ENCODE assay signal across 8 mouse cellular contexts in genomic region chr1:121528399-121528720, GRCm38 (mm10). TPM values are rescaled to one million over a fixed set of nuclear protein-coding genes. Genes with fewer than 3 reads are reported as not detected.
DNase-seq lines count a peak whose midpoint lies in the region; ATAC-seq and TF ChIP-seq lines count a peak whose summit lies in the region.
"Had no signal": no experiment of that assay in that cellular context is flagged by ENCODE, and none has a peak within 500 bp of the region (broad histone marks: within the 10 kb centered on the region; RNA-seq: fewer than 3 reads in every experiment).

Htr5b (minus strand) TSS chr1:121528465.

- H3K27ac ChIP-seq in embryonic facial prominence, embryonic 12.5 days, result no peak within 1 kb of the TSS
- no peak within 1 kb of the TSS for H3K27ac ChIP-seq in hindbrain, embryonic 14.5 days
- no peak within 1 kb of the TSS for H3K27ac ChIP-seq in liver, embryonic 16.5 days (ENCODE audit: low read length)
- H3K27ac ChIP-seq in stomach, postnatal 0 days (replicated peaks), result no peak within 1 kb of the TSS

- TF ChIP-seq EP300 in stomach, postnatal 0 days (optimal IDR thresholded peaks at IDR 0.05), result no peak

- peak; percentile 85 for ATAC-seq in embryonic facial prominence, embryonic 12.5 days (ENCODE audit: insufficient number of reproducible peaks, insufficient read depth, low FRiP score, low TSS enrichment)
- ATAC-seq in hindbrain, embryonic 14.5 days (ENCODE audit: low FRiP score), result peak; percentile 86
- no peak for ATAC-seq in liver, embryonic 16.5 days (ENCODE audit: low read depth)
- no peak; the same call in 1 of the 2 replicates for ATAC-seq in stomach, postnatal 0 days (ENCODE audit: low FRiP score, low TSS enrichment)

- peaks cover 7% of the 10 kb centered on the region; the same call in 1 of the 2 replicates for H3K4me1 ChIP-seq in embryonic facial prominence, embryonic 12.5 days
- H3K4me1 ChIP-seq in hindbrain, embryonic 14.5 days (replicated peaks; ENCODE audit: control insufficient read depth, insufficient read depth, low read length), result peaks cover 15% of the 10 kb centered on the region
- no peaks in the 10 kb centered on the region for H3K4me1 ChIP-seq in liver, embryonic 16.5 days (ENCODE audit: control insufficient read depth, low read depth, low read length)
- H3K4me1 ChIP-seq in stomach, postnatal 0 days (replicated peaks; ENCODE audit: control insufficient read depth, insufficient read depth), result 0 out of 2 replicates have a peak, but pooled peaks cover 3% of the 10 kb centered on the region

- H3K36me3 ChIP-seq in embryonic facial prominence, embryonic 12.5 days, result no peaks in the 10 kb centered on the region
- H3K36me3 ChIP-seq in hindbrain, embryonic 14.5 days (replicated peaks; ENCODE audit: control insufficient read depth, insufficient read depth), result no peaks in the 10 kb centered on the region
- H3K36me3 ChIP-seq in liver, embryonic 16.5 days (ENCODE audit: control insufficient read depth, insufficient read depth), result no peaks in the 10 kb centered on the region
- H3K36me3 ChIP-seq in stomach, postnatal 0 days (ENCODE audit: control insufficient read depth, insufficient read depth, low read length), result no peaks in the 10 kb centered on the region

- H3K9ac ChIP-seq in embryonic facial prominence, embryonic 12.5 days, result no peak within 1 kb of the TSS
- peak within 1 kb of the TSS; percentile 40; the same call in 1 of the 2 replicates for H3K9ac ChIP-seq in hindbrain, embryonic 14.5 days
- H3K9ac ChIP-seq in liver, embryonic 16.5 days (ENCODE audit: low read depth, low read length), result no peak within 1 kb of the TSS
- H3K9ac ChIP-seq in stomach, postnatal 0 days (ENCODE audit: low read length), result no peak within 1 kb of the TSS

- peak within 1 kb of the TSS; percentile 64 for H3K4me2 ChIP-seq in embryonic facial prominence, embryonic 12.5 days (replicated peaks)
- H3K4me2 ChIP-seq in hindbrain, embryonic 14.5 days (replicated peaks), result peak within 1 kb of the TSS; percentile 62
- H3K4me2 ChIP-seq in liver, embryonic 16.5 days (ENCODE audit: low read depth, low read length), result peak within 1 kb of the TSS; percentile 24
- peak within 1 kb of the TSS; percentile 38 for H3K4me2 ChIP-seq in stomach, postnatal 0 days (replicated peaks; ENCODE audit: low read depth)

- H3K27me3 ChIP-seq in embryonic facial prominence, embryonic 12.5 days, result peaks cover 31% of the 10 kb centered on the region
- H3K27me3 ChIP-seq in hindbrain, embryonic 14.5 days (ENCODE audit: control insufficient read depth, insufficient read depth, low read length), result peaks cover 28% of the 10 kb centered on the region
- peaks cover 18% of the 10 kb centered on the region for H3K27me3 ChIP-seq in liver, embryonic 16.5 days (ENCODE audit: control insufficient read depth, insufficient read depth, low read depth, low read length)
- H3K27me3 ChIP-seq in stomach, postnatal 0 days (ENCODE audit: control insufficient read depth, insufficient read depth, low read length), result peaks cover 5% of the 10 kb centered on the region; the same call in 1 of the 2 replicates

- no peaks in the 10 kb centered on the region for H3K9me3 ChIP-seq in embryonic facial prominence, embryonic 12.5 days
- H3K9me3 ChIP-seq in hindbrain, embryonic 14.5 days (ENCODE audit: control insufficient read depth, low read length), result no peaks in the 10 kb centered on the region
- H3K9me3 ChIP-seq in liver, embryonic 16.5 days (replicated peaks; ENCODE audit: control insufficient read depth, low read length), result no peaks in the 10 kb centered on the region
- no peaks in the 10 kb centered on the region for H3K9me3 ChIP-seq in stomach, postnatal 0 days (ENCODE audit: control insufficient read depth, low read length)

- no peak for TF ChIP-seq CTCF in stomach, postnatal 0 days (IDR thresholded peaks at IDR 0.05; ENCODE audit: low read depth)

- 3% methylated on average over 11 of the region's 11 CpGs for WGBS in embryonic facial prominence, embryonic 12.5 days
- WGBS in hindbrain, embryonic 14.5 days, result 2% methylated on average over 11 of the region's 11 CpGs
- WGBS in liver, embryonic 16.5 days (ENCODE audit: insufficient replicate concordance), result 4% methylated on average over 11 of the region's 11 CpGs
- WGBS in stomach, postnatal 0 days, result 5% methylated on average over 11 of the region's 11 CpGs

- H3K4me3 ChIP-seq in embryonic facial prominence, embryonic 12.5 days, result peak within 1 kb of the TSS; percentile 33
- peak within 1 kb of the TSS; percentile 29 for H3K4me3 ChIP-seq in hindbrain, embryonic 14.5 days (replicated peaks; ENCODE audit: low read length)
- H3K4me3 ChIP-seq in liver, embryonic 16.5 days (ENCODE audit: low read depth, low read length), result no peak within 1 kb of the TSS
- H3K4me3 ChIP-seq in stomach, postnatal 0 days (ENCODE audit: low read depth, low read length), result peak within 1 kb of the TSS; percentile 17

- peak; percentile 21 to 31 for DNase-seq in left cerebral cortex, adult 18-20 months (ENCODE audit: low spot score in 2 of 2)
- no peak for DNase-seq in left cerebral cortex, adult 11 months (ENCODE audit: low spot score)
- peak; percentile 33 for DNase-seq in hindbrain, embryonic 14.5 days (ENCODE audit: low spot score)
- DNase-seq in stomach, postnatal 0 days (ENCODE audit: low spot score), result peak; percentile 20
- DNase-seq in ovary, adult 18-20 months (ENCODE audit: low spot score), result no peak

RNA-seq across cellular contexts. Expression of gene Htr5b, which starts in this region (rescaled TPM):
- total RNA-seq in left cerebral cortex, adult 18-20 months (2021), result 1 to 10 TPM; 1.6 to 3.3 TPM
- 0.27 and 0.35 TPM in 2 replicates for polyA plus RNA-seq in embryonic facial prominence, embryonic 12.5 days (2016; fragmentation: Nextera tagmentation; extraction: Ambion mirVana)
- 1.2 and 2.5 TPM in 2 replicates for polyA plus RNA-seq in hindbrain, embryonic 14.5 days (2014; fragmentation: Nextera tagmentation; extraction: Ambion mirVana)
- polyA plus RNA-seq in liver, embryonic 16.5 days (2015; fragmentation: Nextera tagmentation; extraction: Ambion mirVana), result not detected in 2 replicates
- 0.05 and 0.10 TPM in 2 replicates for polyA plus RNA-seq in stomach, postnatal 0 days (2015; fragmentation: Nextera tagmentation; extraction: Ambion mirVana)
- total RNA-seq: neutrophil, adult 5-6 weeks had no signal

Comparison
In these comparisons a context has a peak if more than half of its experiments do, and no peak if none do; other contexts are left out.
1. DNase-seq: peak in left cerebral cortex, adult 18-20 months (2 of 2) and hindbrain, embryonic 14.5 days (single experiment); none in left cerebral cortex, adult 11 months (single experiment) and ovary, adult 18-20 months (single experiment).
2. Peak in ATAC-seq, H3K4me3 ChIP-seq and H3K4me2 ChIP-seq in embryonic facial prominence, embryonic 12.5 days; RNA of the gene not detected or under 1 TPM.
3. Peak in DNase-seq, H3K4me3 ChIP-seq and H3K4me2 ChIP-seq in stomach, postnatal 0 days; RNA of the gene not detected or under 1 TPM.
4. Peak in every context shown above with its lines, with median percentiles within 50 percentile points of each other: H3K4me2 ChIP-seq.